Mouse (Mus musculus) limb, embryonic 10.5 days (tissue): ENCODE data around the gene Sec24c. TPM values are rescaled to one million over a fixed set of nuclear protein-coding genes. Genes with fewer than 3 reads are reported as not detected.

Experiments
- DNase-seq: peaks from one replicate; pipeline ENCODE4 v3.0.0-alpha.2; 2017; ENCODE audit warnings: low spot score
- H3K27ac ChIP-seq: fragments of 300-500 bp; sonication (generic); 2 replicates; pipeline ENCODE4 v1.5.1; 2016; ENCODE audit warnings: mild to moderate bottlenecking
- H3K27me3 ChIP-seq: fragments of 300-500 bp; sonication (generic); 2 replicates; pipeline ENCODE4 v1.6.1; 2016; ENCODE audit warnings: low read depth, mild to moderate bottlenecking; ENCODE audit not compliant: poor library complexity, severe bottlenecking
- H3K36me3 ChIP-seq: fragments of 300-500 bp; sonication (generic); 2 replicates; pipeline ENCODE4 v1.6.1; 2016; ENCODE audit warnings: mild to moderate bottlenecking, moderate library complexity
- H3K4me1 ChIP-seq: fragments of 300-500 bp; sonication (generic); 2 replicates; pipeline ENCODE4 v1.6.1; 2016
- H3K4me3 ChIP-seq: fragments of 300-500 bp; sonication (generic); 2 replicates; pipeline ENCODE4 v1.5.1; 2016; ENCODE audit warnings: mild to moderate bottlenecking, moderate library complexity
- H3K9me3 ChIP-seq: fragments of 300-500 bp; sonication (generic); replicated peaks from 2 replicates; pipeline ENCODE4 v1.6.1; 2016; ENCODE audit warnings: mild to moderate bottlenecking
- WGBS: fragments of 180-500 bp; shearing (Covaris S2); methylation state at CpG from one replicate; pipeline ENCODE4 v1.1.7; 2016; 5-methylcytosine and 5-hydroxymethylcytosine counted together
- microRNA-seq: library from miRNA; unstranded; fragments of <30 nt; microRNA quantifications from one replicate; pipeline ENCODE4, GENCODE M21; 2017
- polyA plus RNA-seq: library from polyadenylated mRNA; unstranded; fragments of >200 nt; fragmentation: Nextera tagmentation; extraction: Ambion mirVana; gene quantifications from 2 replicates; pipeline ENCODE4 v1.2.1, GENCODE M21; 2016

The Sec24c gene
- polyA plus RNA-seq, 1 experiment from 2014 or later = 122 TPM

DNA sequence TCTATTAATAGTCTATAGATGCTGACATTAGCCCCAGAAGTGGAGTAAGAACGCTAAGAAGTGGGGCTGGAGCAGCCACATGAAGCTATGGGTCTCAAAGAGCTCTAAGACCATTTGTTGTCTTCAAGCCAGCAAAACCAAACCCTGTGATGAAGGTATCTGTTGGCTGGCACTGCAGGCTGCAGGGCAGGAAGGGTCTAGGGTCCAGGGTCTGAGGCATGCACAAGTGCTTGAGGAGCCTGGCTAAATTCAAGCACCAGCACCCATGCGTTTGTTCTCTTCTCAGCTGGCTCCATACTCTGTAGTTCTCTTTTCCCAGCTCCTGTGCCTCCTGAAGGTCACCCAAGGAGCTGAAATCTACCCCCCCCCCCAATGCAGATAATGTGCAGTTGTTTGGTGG, 60.9 kb downstream of the Sec24c start:
- H3K9me3 ChIP-seq = no peaks in the 10 kb centered on the region
- WGBS = 79% methylated on average over 2 of the region's 2 CpGs
- H3K27me3 ChIP-seq = no peaks in the 10 kb centered on the region
- H3K36me3 ChIP-seq = peaks cover 76% of the 10 kb centered on the region
- peak overlapping the region; percentile 94; the same call in 1 of the 2 replicates for H3K4me3 ChIP-seq
- H3K27ac ChIP-seq = peak overlapping the region; percentile 97
- H3K4me1 ChIP-seq = peaks cover 26% of the 10 kb centered on the region
- DNase-seq = no peak

DNA sequence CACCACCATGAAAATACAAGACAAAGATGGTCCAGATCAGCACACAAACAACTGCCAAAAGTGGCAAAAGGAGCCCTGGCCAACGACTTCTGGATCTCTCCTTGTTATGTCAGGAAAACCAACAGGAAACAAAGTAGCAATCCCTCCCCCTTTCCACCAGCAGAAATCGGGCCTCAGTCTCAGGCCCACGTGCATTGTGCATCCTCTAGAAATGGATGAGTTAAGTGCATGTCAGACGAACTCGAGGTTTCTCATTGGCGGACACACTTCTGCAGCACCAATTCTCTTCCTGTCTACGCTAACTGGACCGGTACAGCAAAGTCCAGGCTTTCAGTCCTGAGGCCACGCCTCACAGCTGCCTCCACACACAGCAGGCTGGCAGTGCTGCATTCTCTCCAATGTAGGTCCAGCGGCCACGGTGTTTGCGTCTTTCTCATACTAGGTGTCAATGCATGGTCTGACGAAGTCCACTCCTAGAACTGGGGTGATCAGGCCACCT, 61.8 kb downstream of the Sec24c start:
- DNase-seq = no peak
- H3K4me1 ChIP-seq = peaks cover 26% of the 10 kb centered on the region
- H3K27me3 ChIP-seq = no peaks in the 10 kb centered on the region
- WGBS = 90% methylated on average over 13 of the region's 13 CpGs
- H3K36me3 ChIP-seq = peaks cover 76% of the 10 kb centered on the region
- H3K9me3 ChIP-seq = no peaks in the 10 kb centered on the region
- no peak overlapping the region for H3K27ac ChIP-seq
- H3K4me3 ChIP-seq = no peak overlapping the region

DNA sequence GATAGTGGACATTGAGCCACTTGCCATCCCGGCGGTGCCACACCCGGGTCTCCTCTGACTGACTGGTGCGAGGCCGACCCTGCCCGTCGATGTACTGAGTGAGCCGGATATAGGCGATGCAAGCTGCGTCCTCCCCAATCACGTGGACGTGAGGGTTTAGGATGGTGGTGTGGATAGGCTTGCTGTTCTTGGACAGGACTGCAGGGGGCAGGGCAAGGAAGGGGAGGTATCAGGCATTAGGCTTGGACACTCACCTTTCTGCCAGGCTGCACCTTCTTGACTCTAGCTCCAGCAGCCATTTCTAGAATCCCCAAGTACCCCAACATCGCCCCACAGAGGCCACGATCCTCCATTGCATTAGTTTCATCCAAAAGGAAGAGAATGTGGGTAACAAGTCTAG, 63.2 kb downstream of the Sec24c start:
- Histone ChIP-seq H3K27ac (0 out of 2 replicates have a peak overlapping the region, but pooled peaks have one; percentile 5), H3K4me3 (no peak overlapping the region), H3K4me1 (peaks cover 26% of the 10 kb centered on the region), H3K27me3 (no peaks in the 10 kb centered on the region), H3K9me3 (no peaks in the 10 kb centered on the region), H3K36me3 (peaks cover 76% of the 10 kb centered on the region)
- 48% methylated on average over 14 of the region's 14 CpGs for WGBS
- DNase-seq = peak; percentile 54

DNA sequence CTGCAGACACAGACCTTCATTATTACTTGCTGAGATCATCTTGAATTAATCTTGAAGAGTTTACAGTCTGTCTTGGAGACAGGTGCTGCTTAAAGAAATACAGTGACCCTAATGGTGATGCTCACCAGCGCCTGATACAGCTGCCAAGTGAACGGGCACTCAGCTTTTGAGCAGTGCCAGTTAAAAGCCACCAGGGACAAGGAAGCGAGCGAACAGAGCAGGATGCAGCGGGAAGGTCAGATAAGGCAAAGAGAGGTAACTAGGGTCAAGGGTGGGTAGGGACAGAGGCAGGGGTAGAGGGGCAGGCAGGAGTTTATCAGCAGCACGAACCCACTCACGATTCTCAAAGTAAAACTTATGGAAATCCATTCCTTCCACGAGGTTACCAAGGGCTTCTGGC, 64.4 kb downstream of the Sec24c start:
- H3K4me1 ChIP-seq = peaks cover 19% of the 10 kb centered on the region
- no peak for DNase-seq
- H3K9me3 ChIP-seq = no peaks in the 10 kb centered on the region
- H3K36me3 ChIP-seq = peaks cover 78% of the 10 kb centered on the region
- H3K27ac ChIP-seq = no peak overlapping the region
- 89% methylated on average over 8 of the region's 8 CpGs for WGBS
- H3K27me3 ChIP-seq = no peaks in the 10 kb centered on the region
- no peak overlapping the region for H3K4me3 ChIP-seq

DNA sequence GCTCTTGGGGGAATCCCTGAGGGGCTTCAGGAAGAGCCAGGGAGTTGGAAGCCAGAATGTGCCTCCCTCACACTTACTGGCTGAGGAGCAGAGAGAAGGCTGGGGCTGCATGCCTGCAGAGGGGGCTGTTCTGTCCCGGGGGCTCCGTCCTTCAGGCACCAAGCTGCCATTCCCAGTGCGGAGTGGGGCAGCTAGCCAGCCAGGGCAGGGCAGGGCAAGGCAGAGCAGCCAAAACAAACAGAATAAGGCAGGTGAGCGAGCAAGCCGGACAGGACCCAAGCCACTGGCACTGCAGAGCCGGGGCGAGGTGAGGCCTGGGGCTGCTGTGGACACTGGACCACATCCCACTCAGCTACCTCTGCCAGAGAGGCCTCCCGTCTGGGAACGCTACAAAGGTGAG, 67.2 kb downstream of the Sec24c start:
- Histone ChIP-seq H3K9me3 (no peaks in the 10 kb centered on the region), H3K27me3 (no peaks in the 10 kb centered on the region), H3K27ac (0 out of 2 replicates have a peak overlapping the region, but pooled peaks have one; percentile 7), H3K36me3 (peaks cover 92% of the 10 kb centered on the region), H3K4me1 (peaks cover 4% of the 10 kb centered on the region; the same call in 1 of the 2 replicates), H3K4me3 (no peak overlapping the region)
- DNase-seq = no peak
- 95% methylated on average over 9 of the region's 9 CpGs for WGBS

DNA sequence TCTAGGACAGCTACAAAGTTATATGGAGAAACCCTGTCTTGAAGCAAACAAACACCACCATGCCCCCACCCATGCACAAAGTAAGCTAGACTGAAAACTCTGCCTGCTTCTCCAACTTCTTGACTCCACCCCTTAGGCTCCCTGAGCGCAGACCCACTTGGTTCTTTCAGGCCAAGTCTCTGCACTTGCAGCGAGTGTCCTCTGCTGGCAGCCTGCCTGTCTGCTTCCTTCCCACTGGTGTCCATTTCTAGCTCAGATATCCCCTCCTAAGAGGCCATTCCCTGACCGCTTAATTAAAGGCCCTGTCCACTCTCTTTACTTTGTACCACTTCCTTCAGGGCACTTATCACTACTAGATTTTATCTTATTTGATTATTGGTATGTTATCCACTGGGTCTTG, 69.5 kb downstream of the Sec24c start:
- Histone ChIP-seq H3K36me3 (peaks cover 85% of the 10 kb centered on the region), H3K27me3 (no peaks in the 10 kb centered on the region), H3K27ac (no peak overlapping the region), H3K9me3 (no peaks in the 10 kb centered on the region), H3K4me1 (no peaks in the 10 kb centered on the region), H3K4me3 (no peak overlapping the region)
- 90% methylated on average over 3 of the region's 3 CpGs for WGBS
- no peak for DNase-seq

Small RNAs within 50 kb of the gene (microRNA-seq; reads per million reads assigned to microRNA genes)
- not detected for gene Mir6946

Other genes starting within 250 kb of the Sec24c start
- gene Cfap70, start 222.1 kb upstream of the Sec24c start, polyA plus RNA-seq = 0.29 and 0.90 TPM in 2 replicates
- gene Anxa7, start 194.2 kb upstream of the Sec24c start, polyA plus RNA-seq = 21.2 and 23.3 TPM in 2 replicates
- gene Mss51, start 177.4 kb upstream of the Sec24c start, polyA plus RNA-seq = 0.83 and 1.3 TPM in 2 replicates
- gene Ppp3cb, start 127.7 kb upstream of the Sec24c start, polyA plus RNA-seq = 35.7 and 43.2 TPM in 2 replicates
- gene Usp54, start 33.2 kb upstream of the Sec24c start, polyA plus RNA-seq = 13.5 and 16.6 TPM in 2 replicates
- gene Myoz1, start 17.8 kb upstream of the Sec24c start, polyA plus RNA-seq = 0.86 TPM in 1 of 2 replicates, not detected in the other
- 0.51 and 1.9 TPM in 2 replicates for gene Synpo2l, start 6.0 kb upstream of the Sec24c start, polyA plus RNA-seq
- gene Fut11, start 20.7 kb downstream of the Sec24c start, polyA plus RNA-seq = 18.2 and 20.4 TPM in 2 replicates
- gene Chchd1, start 28.7 kb downstream of the Sec24c start, polyA plus RNA-seq = 238 and 280 TPM in 2 replicates
- gene Zswim8, start 33.2 kb downstream of the Sec24c start, polyA plus RNA-seq = 32.5 and 39.3 TPM in 2 replicates
- 27.9 and 29.2 TPM in 2 replicates for gene Ndst2, start 60.3 kb downstream of the Sec24c start, polyA plus RNA-seq
- gene Camk2g, start 119.8 kb downstream of the Sec24c start, polyA plus RNA-seq = 43.3 and 57.6 TPM in 2 replicates
- gene Plau, start 162.4 kb downstream of the Sec24c start, polyA plus RNA-seq = 0.54 and 0.55 TPM in 2 replicates